Mouse (Mus musculus) bone marrow, adult 2 months (tissue): ENCODE measurements around the gene Pycr1.

Experiments
- CTCF ChIP-seq: fragments of 200-500 bp; IDR thresholded peaks from 2 replicates; pipeline ENCODE4 v1.5.1; 2011; ENCODE audit warnings: low read length, control low read depth; ENCODE audit not compliant: control insufficient read depth, insufficient read depth
- POLR2A ChIP-seq: fragments of 200-500 bp; IDR thresholded peaks from 2 replicates; pipeline ENCODE4 v1.6.1; 2011; ENCODE audit warnings: low read depth, mild to moderate bottlenecking, control low read depth, low read length, borderline replicate concordance; ENCODE audit not compliant: control insufficient read depth

DNA sequence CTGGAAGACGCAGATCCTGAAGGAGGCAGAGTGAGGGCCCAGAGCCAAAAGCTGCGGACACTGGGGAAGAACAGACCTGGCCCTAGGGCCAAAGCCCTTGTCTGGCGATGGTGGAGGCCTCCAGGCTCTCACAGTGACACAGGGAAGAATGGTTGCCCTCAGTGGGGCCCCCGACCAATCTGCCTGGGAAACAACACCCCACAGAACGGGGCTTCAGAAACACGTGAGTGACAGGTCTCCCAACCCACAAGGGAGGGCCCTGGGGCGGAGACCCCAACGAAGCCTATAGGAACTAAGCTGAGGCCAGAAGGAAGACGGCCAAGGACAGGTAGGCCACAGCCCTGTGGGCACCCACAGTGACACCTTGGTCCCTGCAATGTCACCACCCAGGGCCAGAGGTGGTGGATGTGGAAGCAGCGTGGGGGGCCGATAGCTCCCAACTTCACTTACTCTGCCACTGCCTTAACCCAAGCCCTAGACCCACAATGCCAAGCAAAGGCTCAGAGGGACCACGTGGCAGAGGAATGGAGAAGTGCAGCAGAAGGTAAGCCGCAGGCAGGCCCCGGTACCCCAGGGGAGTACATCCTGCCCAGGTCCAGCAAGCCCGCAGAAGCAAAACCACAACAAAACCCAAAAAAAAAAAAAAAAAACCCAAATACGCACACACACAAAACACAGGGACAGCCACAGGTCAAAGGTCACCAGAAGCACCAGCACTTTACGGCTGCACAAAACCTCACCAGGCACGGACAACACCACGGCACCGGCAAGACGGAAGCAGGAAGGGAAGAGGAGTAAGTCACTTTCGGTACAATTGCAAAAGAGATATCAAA is 15.9 kb downstream of the Pycr1 start:
- TF ChIP-seq POLR2A (peak; percentile 22; the same call in 1 of the 2 replicates), CTCF (no peak)
